Mouse (Mus musculus) lung, adult 2 months (tissue): ENCODE measurements around the gene Tmem136.

Experiments used
- CTCF ChIP-seq: fragments of 200-500 bp; IDR thresholded peaks from 2 replicates; pipeline ENCODE4 v1.5.1; 2011; ENCODE audit warnings: mild to moderate bottlenecking, low read length, control low read depth; ENCODE audit not compliant: insufficient read depth
- POLR2A ChIP-seq: fragments of 200-500 bp; IDR thresholded peaks from 2 replicates; pipeline ENCODE4 v1.6.1; 2011; ENCODE audit warnings: low read depth, mild to moderate bottlenecking, control low read depth, low read length, borderline replicate concordance; ENCODE audit errors: extremely low read depth

DNA sequence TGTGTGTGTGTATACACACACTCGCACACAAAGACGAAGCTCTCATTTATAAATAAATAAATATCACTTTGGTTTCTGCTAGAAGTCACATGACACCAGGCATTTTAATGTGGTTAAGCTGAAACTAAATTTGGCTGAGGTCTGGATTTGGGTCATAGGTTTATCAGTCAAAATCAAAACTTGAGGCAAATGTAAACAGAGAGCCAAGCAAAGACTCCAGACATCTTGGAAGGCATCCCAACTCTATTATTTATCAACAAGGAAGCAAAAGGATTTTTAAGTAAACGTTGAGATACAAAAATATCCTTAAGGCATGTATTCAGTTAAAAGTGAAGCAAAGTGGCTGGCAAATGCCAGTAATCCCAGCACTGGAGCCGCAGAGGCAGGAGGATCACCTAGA is 1.5 kb downstream of the Tmem136 start:
- TF ChIP-seq CTCF (no peak), POLR2A (no peak)
